Mouse (Mus musculus): ENCODE data around the gene Mynn.

Mynn gene

DNA sequence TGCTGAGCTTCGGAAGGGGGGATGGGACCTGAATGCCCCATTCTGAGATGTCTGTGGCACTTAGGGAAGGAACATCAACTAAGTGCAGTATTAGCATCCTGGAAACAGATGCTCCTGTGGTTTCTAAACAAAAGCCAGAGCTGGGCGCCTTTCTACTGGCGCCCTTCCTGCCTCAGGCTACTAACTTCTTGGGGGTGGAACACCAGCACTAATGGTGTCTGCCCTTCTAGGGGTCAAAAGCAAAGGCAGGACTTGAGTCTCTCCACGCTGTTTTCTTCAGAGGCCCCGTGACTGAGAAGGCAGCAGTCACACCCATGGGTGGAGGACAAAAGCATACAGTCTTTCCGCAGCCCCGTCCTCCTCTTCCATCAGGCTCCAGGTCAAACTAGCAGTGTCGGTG, 44.9 kb downstream of the Mynn start:
- DNase-seq: no peak

DNA sequence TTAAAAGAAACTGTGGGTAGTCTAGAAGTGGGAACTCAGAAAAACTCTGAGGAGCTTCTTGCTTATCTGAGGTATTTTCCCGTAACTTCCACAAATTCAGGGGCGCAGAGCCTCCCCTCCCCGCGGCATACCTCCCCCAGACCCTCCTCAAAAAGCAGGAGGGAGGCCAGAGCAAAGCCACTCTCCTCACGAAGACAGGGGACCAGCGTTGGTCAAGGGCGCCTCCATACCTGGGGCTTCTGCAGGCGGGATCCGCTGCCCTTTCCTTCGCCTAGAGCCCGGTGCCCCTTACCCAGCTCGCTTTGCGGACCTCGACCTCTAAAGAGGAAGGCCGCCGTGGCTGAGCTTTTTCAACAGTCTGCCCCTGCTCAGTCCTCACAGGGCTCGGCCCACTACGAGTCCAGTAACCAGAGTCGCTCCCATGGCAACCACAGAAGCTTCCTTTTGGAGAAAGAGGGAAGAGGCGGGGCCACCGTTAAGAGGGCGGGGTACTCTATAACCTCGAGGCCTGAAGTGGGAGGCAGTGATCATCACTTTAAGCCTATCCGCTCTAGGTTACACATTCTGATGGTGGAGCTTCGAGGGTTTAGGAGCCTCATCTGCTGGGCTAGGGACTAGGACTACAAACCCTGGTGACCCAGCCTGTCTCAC, 45.7 kb downstream of the Mynn start, which contains the start of gene Lrrc34:
Gene Lrrc34 (minus strand): TSS at position 430 of the 651 bp plus-strand sequence.
- DNase-seq: no peak

DNA sequence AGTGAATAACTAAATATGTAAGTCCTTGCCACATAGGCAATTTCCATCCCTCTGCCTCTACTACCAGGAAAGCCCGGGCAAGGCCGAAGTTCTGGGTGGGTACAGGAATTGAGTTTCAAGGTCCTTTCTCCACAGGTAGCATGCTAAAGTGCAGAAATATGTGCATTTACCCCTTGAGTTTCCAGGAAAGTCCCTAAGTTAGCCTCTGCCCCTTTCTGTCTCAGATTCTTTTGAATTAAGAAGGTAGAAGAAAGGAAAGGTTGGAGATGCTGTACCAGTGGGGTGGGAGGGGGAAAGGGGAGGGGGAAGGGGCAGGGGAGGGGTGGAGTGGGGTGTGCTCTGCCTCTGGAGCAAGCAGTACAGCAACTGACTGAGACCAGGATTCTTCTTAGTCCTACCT, 46.6 kb downstream of the Mynn start:
- no peak for DNase-seq

DNA sequence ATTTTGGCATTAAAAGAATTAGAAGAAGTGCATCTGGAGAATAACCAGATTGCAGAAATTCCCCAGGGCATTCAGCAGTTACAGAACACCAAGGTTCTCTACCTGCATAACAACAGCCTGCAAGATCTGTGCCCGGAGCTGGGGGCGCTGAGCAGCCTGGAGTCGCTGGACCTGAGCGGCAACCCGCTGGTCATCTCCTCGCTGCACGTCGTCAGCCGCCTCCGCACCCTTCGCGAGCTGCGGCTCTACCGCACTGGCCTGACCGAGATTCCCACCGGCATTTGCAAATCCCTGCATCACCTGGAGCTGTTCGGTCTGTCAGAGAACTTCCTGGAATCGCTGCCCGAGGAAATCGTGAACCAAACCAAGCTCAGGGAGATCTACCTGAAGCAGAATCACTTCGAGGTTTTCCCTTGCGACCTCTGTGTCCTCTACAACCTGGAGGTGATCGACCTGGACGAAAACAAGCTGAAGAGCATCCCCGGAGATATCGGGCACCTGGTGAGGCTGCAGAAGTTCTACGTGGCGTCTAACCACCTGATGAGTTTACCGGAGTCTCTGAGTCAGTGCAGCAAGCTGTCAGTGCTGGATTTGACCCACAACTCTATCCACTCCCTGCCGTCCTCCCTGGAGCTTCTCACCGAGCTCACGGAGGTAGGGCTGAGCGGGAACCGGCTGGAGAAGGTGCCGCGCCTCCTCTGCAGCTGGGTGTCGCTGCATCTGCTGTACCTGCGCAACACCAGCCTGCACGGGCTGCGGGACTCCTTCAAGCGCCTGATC, 48.4 kb downstream of the Mynn start:
- DNase-seq: no peak

- no peak for DNase-seq
These were observed 54.1 kb downstream of the Mynn start for GRCm38 (mm10) chr3:30655937-30656336.

GRCm38 (mm10) chr3:30658486-30658885, 56.6 kb downstream of the Mynn start:
- no peak for DNase-seq

All from thymus, postnatal 36 days (tissue).